Mouse (Mus musculus): ENCODE measurements at regions not wholly inside any gene's neighbourhood (a gene's known extent, or its start where the extent isn't known, plus 50 kb on each side); places are given as distances from the start of the nearest gene placed in this dataset.

- DNase-seq (ENCODE audit: low read depth) = no peak
- TF ChIP-seq POLR2A (IDR thresholded peaks at IDR 0.05; ENCODE audit: borderline replicate concordance, extremely low read depth, insufficient read depth, insufficient read length, poor library complexity, severe bottlenecking) (no peak), CTCF (IDR thresholded peaks at IDR 0.05; ENCODE audit: borderline replicate concordance, extremely low read depth, insufficient read depth, insufficient read length) (no peak)
Measured at GRCm38 (mm10) chr15:36884074-36884473, 123.5 kb downstream of the Zfp706 start.

DNA sequence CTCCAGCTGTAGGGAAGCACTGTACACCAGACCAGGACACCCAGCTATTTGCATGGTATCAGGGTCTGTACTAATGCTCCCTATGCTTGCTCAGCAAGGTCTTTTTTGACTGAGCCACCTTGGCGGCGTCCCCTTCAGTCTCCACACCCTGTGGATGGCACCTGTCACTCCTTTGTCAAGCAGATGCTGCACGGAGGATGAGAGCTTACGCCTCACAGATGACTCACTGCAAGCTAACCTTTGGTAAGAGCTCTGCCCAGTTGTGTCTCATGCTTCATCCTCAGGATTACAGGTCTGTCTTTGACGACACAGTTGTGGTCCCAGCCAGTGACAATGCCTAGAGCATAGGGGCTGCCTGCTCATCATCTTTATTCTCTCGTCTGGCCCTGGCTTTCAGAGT, 124.4 kb downstream of the Zfp706 start:
- TF ChIP-seq POLR2A (IDR thresholded peaks at IDR 0.05; ENCODE audit: borderline replicate concordance, extremely low read depth, insufficient read depth, insufficient read length, poor library complexity, severe bottlenecking) (no peak), CTCF (IDR thresholded peaks at IDR 0.05; ENCODE audit: borderline replicate concordance, extremely low read depth, insufficient read depth, insufficient read length) (no peak)

GRCm38 (mm10) chr15:36881576-36881975, 126.0 kb downstream of the Zfp706 start:
- DNase-seq (ENCODE audit: low read depth) = no peak
- no peak for TF ChIP-seq CTCF (IDR thresholded peaks at IDR 0.05; ENCODE audit: borderline replicate concordance, extremely low read depth, insufficient read depth, insufficient read length)
- TF ChIP-seq POLR2A (IDR thresholded peaks at IDR 0.05; ENCODE audit: borderline replicate concordance, extremely low read depth, insufficient read depth, insufficient read length, poor library complexity, severe bottlenecking) = no peak

More for the DNA sequence above, 124.4 kb downstream of the Zfp706 start:
- DNase-seq (ENCODE audit: low read depth) = no peak

DNA sequence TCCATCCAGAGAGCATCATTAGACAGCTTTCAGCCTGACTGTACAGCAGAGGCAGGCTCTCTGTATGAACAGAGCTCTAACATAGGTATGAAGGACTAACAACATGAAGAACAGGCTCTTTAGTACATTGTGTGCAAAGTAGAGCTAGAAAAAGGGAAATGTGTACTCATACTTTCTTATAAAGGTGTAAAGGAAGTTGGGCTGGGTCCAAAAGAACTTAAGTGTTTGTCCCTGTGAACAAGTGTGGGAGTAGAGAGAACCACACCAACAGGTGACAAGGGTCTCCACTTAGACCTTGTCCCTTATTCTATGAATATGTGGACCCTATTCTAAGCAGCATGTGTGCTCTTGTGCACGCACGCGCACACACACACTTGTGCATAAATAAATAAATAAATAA, 127.0 kb downstream of the Zfp706 start:
- DNase-seq (ENCODE audit: low read depth) = no peak
- TF ChIP-seq CTCF (IDR thresholded peaks at IDR 0.05; ENCODE audit: borderline replicate concordance, extremely low read depth, insufficient read depth, insufficient read length) = no peak
- TF ChIP-seq POLR2A (IDR thresholded peaks at IDR 0.05; ENCODE audit: borderline replicate concordance, extremely low read depth, insufficient read depth, insufficient read length, poor library complexity, severe bottlenecking) = no peak

DNA sequence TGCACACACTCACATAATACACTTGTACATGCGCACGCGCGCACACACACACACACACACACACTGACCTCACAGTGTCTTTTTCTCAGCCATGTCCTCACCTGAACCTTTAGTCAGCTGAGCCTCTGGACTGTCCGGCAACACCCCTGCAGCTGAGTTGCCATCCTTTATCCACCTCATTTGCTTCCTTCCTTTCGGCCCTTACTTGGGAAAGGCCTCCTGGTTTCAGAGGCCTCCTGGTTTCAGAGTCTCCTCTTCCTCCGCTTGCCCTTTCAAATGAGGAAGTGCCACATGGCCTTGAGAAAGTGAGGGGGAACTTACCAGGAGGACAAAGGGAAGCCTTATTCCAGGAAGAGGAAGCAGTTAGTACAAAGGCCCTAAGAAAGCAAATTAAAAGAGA, 128.0 kb downstream of the Zfp706 start:
- TF ChIP-seq POLR2A (IDR thresholded peaks at IDR 0.05; ENCODE audit: borderline replicate concordance, extremely low read depth, insufficient read depth, insufficient read length, poor library complexity, severe bottlenecking) = no peak
- TF ChIP-seq CTCF (IDR thresholded peaks at IDR 0.05; ENCODE audit: borderline replicate concordance, extremely low read depth, insufficient read depth, insufficient read length) = no peak
- DNase-seq (ENCODE audit: low read depth) = no peak

- DNase-seq (ENCODE audit: low read depth) = no peak
- no peak for TF ChIP-seq POLR2A (IDR thresholded peaks at IDR 0.05; ENCODE audit: borderline replicate concordance, extremely low read depth, insufficient read depth, insufficient read length, poor library complexity, severe bottlenecking)
- TF ChIP-seq CTCF (IDR thresholded peaks at IDR 0.05; ENCODE audit: borderline replicate concordance, extremely low read depth, insufficient read depth, insufficient read length) = no peak
Measured at GRCm38 (mm10) chr15:36878960-36879359, 128.6 kb downstream of the Zfp706 start.

DNA sequence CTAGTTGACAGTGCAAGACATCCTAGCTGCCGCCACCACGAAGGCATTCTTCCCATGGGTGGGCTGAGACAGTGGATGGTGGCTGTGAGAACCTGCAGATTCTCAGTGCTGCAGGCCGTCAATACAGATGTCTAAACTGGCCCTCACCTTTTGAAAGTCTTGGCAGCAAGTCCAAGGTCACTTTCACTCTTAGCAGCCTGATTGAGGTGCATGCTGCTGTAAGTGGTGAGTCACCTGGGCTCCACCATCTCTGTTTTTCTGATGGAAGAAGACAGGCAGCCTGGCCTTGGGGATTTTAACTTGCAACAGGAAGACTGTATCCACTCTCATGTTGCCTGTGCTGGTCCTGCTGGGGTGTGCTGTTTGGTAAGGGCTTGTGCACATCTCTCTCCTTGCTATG, 129.3 kb downstream of the Zfp706 start:
- no peak for DNase-seq (ENCODE audit: low read depth)
- no peak for TF ChIP-seq POLR2A (IDR thresholded peaks at IDR 0.05; ENCODE audit: borderline replicate concordance, extremely low read depth, insufficient read depth, insufficient read length, poor library complexity, severe bottlenecking)
- no peak for TF ChIP-seq CTCF (IDR thresholded peaks at IDR 0.05; ENCODE audit: borderline replicate concordance, extremely low read depth, insufficient read depth, insufficient read length)

DNA sequence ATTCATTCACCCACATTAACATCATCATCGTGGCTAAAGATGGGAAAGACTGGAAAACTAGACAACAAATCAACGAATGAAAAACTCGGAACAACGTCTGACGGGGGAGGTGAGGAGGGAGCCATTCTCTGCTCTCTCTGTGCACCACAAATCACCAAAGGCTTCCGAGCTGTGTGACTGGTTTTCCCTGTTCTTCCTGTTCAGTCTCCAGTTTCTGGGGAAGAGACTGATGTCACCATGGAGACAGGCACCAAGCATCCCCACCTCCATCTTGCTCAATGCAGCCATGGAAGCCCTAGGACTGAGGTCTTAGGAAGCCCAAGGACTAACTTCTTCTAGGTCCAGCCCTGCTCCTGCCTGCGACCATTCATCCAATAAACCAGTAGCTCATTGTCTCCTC, 130.1 kb downstream of the Zfp706 start:
- no peak for TF ChIP-seq CTCF (IDR thresholded peaks at IDR 0.05; ENCODE audit: borderline replicate concordance, extremely low read depth, insufficient read depth, insufficient read length)
- TF ChIP-seq POLR2A (IDR thresholded peaks at IDR 0.05; ENCODE audit: borderline replicate concordance, extremely low read depth, insufficient read depth, insufficient read length, poor library complexity, severe bottlenecking) = no peak
- no peak for DNase-seq (ENCODE audit: low read depth)

DNA sequence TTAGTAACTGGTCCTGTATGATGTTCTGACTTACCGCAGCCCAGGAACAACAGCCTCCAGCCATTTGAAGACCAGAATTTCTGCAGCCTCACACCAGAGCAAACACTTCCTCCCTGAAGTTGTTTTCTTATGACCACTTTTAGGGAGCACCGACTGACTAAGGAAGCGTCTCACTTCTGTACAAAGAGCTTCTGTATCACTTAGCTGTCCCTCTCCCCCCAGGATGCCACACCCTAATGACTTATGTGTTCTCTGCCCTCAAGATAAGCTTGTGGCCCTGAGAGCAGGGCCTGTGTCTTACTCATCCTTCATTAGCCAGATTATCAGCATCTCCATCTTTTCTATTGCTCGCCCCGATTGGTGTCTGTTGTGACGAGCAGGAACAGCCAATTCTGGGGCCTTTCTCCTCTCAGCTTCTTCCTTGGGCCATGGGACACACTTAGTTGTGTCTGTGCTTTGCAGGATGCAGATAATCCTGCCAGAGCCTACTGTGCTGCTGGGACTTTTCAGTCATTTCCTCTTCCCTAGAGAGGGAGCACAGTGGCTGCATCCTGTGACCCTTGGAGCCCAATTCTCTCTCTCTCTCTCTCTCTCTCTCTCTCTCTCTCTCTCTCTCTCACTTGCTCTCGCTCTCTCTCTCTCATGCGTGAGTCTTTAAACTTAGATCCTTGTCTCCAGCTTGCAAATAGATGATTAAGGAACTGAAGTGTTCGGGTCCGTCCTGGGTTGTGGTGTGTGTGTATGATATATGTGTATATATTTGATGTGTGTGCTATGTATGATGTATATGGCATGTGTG, 131.4 kb downstream of the Zfp706 start:
- no peak for TF ChIP-seq CTCF (IDR thresholded peaks at IDR 0.05; ENCODE audit: borderline replicate concordance, extremely low read depth, insufficient read depth, insufficient read length)

DNA sequence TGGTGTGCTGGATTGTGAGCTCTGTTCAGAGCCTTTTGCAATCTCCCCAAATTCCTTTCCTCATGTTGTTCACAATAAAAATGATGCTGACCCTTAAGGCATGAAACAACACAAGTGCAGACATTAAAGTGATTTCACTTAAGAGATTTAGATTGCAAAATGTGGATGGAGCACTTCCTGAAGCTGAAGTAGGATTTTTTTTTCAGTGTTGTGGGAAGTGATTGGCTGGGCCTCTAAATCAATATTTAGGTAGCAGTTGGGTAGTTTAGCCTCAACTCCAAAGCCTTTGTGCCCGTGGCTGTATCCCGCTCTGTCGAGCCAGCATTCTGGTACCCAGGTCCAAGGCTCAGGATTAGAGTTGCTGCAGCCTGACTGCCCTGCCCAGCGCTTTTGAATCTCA, 133.0 kb downstream of the Zfp706 start:
- TF ChIP-seq CTCF (IDR thresholded peaks at IDR 0.05; ENCODE audit: borderline replicate concordance, extremely low read depth, insufficient read depth, insufficient read length) (no peak), POLR2A (IDR thresholded peaks at IDR 0.05; ENCODE audit: borderline replicate concordance, extremely low read depth, insufficient read depth, insufficient read length, poor library complexity, severe bottlenecking) (no peak)
- DNase-seq (ENCODE audit: low read depth) = no peak

More for the DNA sequence above, 131.4 kb downstream of the Zfp706 start:
- DNase-seq (ENCODE audit: low read depth) = no peak

DNA sequence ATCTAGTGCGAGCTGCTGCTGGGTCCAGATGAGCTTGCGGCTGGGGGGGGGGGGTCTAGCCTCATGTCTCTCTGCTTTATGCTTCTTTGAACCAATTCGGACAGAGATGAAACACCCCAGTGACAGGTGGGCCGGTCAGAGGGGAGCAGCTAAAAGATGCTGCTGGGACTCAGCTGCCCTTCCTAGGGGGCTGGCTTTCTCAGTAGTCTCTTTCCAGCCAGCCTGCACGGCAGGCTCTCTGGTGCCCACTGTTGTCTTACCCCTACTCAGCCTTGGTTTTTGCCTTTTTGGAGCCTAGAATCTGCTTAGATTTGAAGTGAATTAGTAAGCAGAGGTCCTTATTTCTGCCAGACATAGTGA, 133.7 kb downstream of the Zfp706 start:
- DNase-seq (ENCODE audit: low read depth) = no peak
- no peak for TF ChIP-seq CTCF (IDR thresholded peaks at IDR 0.05; ENCODE audit: borderline replicate concordance, extremely low read depth, insufficient read depth, insufficient read length)
- TF ChIP-seq POLR2A (IDR thresholded peaks at IDR 0.05; ENCODE audit: borderline replicate concordance, extremely low read depth, insufficient read depth, insufficient read length, poor library complexity, severe bottlenecking) = no peak

All from brain, embryonic 14.5 days (tissue).